Mouse (Mus musculus) kidney, adult 8-10 months (tissue): Measurements from ENCODE around the gene Sema4b.
A peak's percentile ranks its signal among the peaks of the same experiment; 100 is the strongest.

Source experiments
- DNase-seq, 2 experiments: peaks; one replicate each; pipeline ENCODE4 v3.0.0; 2022

Gene Sema4b

GRCm38 (mm10) chr7:80197941-80198778 lies 11.5 kb downstream of the Sema4b start:
- DNase-seq, result peak; percentile 85 to 86

GRCm38 (mm10) chr7:80198863-80199262 lies 12.2 kb downstream of the Sema4b start:
- no peak for DNase-seq

- DNase-seq, result no peak
Measured at GRCm38 (mm10) chr7:80199286-80199685, 12.6 kb downstream of the Sema4b start.

GRCm38 (mm10) chr7:80199851-80200587 lies 13.4 kb downstream of the Sema4b start:
- DNase-seq, result no peak

GRCm38 (mm10) chr7:80200588-80200945 lies 13.9 kb downstream of the Sema4b start:
- no peak for DNase-seq

- DNase-seq, result no peak
Measured at GRCm38 (mm10) chr7:80200963-80201539, 14.4 kb downstream of the Sema4b start.

GRCm38 (mm10) chr7:80201888-80202540 lies 15.4 kb downstream of the Sema4b start:
- DNase-seq, result peak in 1 of 2 experiments; percentile 52

GRCm38 (mm10) chr7:80202961-80203360 lies 16.3 kb downstream of the Sema4b start:
- DNase-seq, result no peak

GRCm38 (mm10) chr7:80203638-80204096 lies 17.0 kb downstream of the Sema4b start:
- DNase-seq, result no peak

- no peak for DNase-seq
Measured at GRCm38 (mm10) chr7:80204362-80204761, 17.7 kb downstream of the Sema4b start.

GRCm38 (mm10) chr7:80204961-80205360 lies 18.3 kb downstream of the Sema4b start:
- DNase-seq, result no peak

- DNase-seq, result no peak
Measured at GRCm38 (mm10) chr7:80205705-80206589, 19.3 kb downstream of the Sema4b start.

GRCm38 (mm10) chr7:80207314-80207731 lies 20.7 kb downstream of the Sema4b start:
- DNase-seq, result peak; percentile 73 to 84

GRCm38 (mm10) chr7:80208026-80208642 lies 21.5 kb downstream of the Sema4b start:
- peak in 1 of 2 experiments; percentile 51 for DNase-seq

- DNase-seq, result peak in 1 of 2 experiments; percentile 44
Measured at GRCm38 (mm10) chr7:80208738-80209430, 22.2 kb downstream of the Sema4b start.

GRCm38 (mm10) chr7:80209669-80210068 lies 23.0 kb downstream of the Sema4b start:
- no peak for DNase-seq

GRCm38 (mm10) chr7:80210982-80211381 lies 24.3 kb downstream of the Sema4b start:
- DNase-seq, result no peak

GRCm38 (mm10) chr7:80213604-80214003 lies 27.0 kb downstream of the Sema4b start:
- no peak for DNase-seq

GRCm38 (mm10) chr7:80214459-80214858 lies 27.8 kb downstream of the Sema4b start:
- DNase-seq, result no peak

- peak; percentile 55 to 82 for DNase-seq
Measured at GRCm38 (mm10) chr7:80215398-80215797, 28.8 kb downstream of the Sema4b start.

- DNase-seq, result peak in 1 of 2 experiments; percentile 50
Measured at GRCm38 (mm10) chr7:80216566-80216965, 29.9 kb downstream of the Sema4b start.
